Mouse (Mus musculus) forebrain, embryonic 10.5 days (tissue): ENCODE data around the gene Psma6. TPM values are rescaled to one million over a fixed set of nuclear protein-coding genes. Genes with fewer than 3 reads are reported as not detected.

Source experiments
- DNase-seq: peaks from one replicate; pipeline ENCODE4 v3.0.0-alpha.2; 2017; ENCODE audit warnings: low spot score; ENCODE audit errors: extremely low spot score
- H3K27ac ChIP-seq: fragments of 300-500 bp; sonication (generic); 2 replicates; pipeline ENCODE4 v1.5.1; 2016; ENCODE audit warnings: mild to moderate bottlenecking
- H3K27me3 ChIP-seq: fragments of 300-500 bp; sonication (generic); 2 replicates; pipeline ENCODE4 v1.6.1; 2016; ENCODE audit warnings: mild to moderate bottlenecking; ENCODE audit not compliant: poor library complexity, severe bottlenecking
- H3K36me3 ChIP-seq: fragments of 300-500 bp; sonication (generic); replicated peaks from 2 replicates; pipeline ENCODE4 v1.6.1; 2016; ENCODE audit warnings: mild to moderate bottlenecking, moderate library complexity
- H3K4me1 ChIP-seq: fragments of 300-500 bp; sonication (generic); 2 replicates; pipeline ENCODE4 v1.6.1; 2016
- H3K4me3 ChIP-seq: fragments of 300-500 bp; sonication (generic); 2 replicates; pipeline ENCODE4 v1.5.1; 2016; ENCODE audit warnings: mild to moderate bottlenecking, moderate library complexity
- H3K9me3 ChIP-seq: fragments of 300-500 bp; sonication (generic); 2 replicates; pipeline ENCODE4 v1.6.1; 2016; ENCODE audit warnings: mild to moderate bottlenecking, moderate library complexity
- WGBS: fragments of 180-500 bp; shearing (Covaris S2); methylation state at CpG from one replicate; pipeline ENCODE4 v1.1.7; 2016; 5-methylcytosine and 5-hydroxymethylcytosine counted together
- polyA plus RNA-seq: library from polyadenylated mRNA; unstranded; fragments of >200 nt; fragmentation: Nextera tagmentation; extraction: Ambion mirVana; gene quantifications from 2 replicates; pipeline ENCODE4 v1.2.1, GENCODE M21; 2016

The Psma6 gene
- polyA plus RNA-seq, 1 experiment from 2014 or later = 503 TPM

- Histone ChIP-seq H3K4me3 (no peak overlapping the region), H3K27me3 (no peaks in the 10 kb centered on the region), H3K36me3 (no peaks in the 10 kb centered on the region), H3K27ac (peak overlapping the region; percentile 81), H3K9me3 (no peaks in the 10 kb centered on the region), H3K4me1 (peaks cover 35% of the 10 kb centered on the region)
- 42% methylated on average over 13 of the region's 13 CpGs for WGBS
- DNase-seq = peak; percentile 44
Observed at GRCm38 (mm10) chr12:55446746-55447395, 62.8 kb downstream of the Psma6 start.

- 87% methylated on average over 11 of the region's 11 CpGs for WGBS
- H3K4me1 ChIP-seq = peaks cover 37% of the 10 kb centered on the region
- DNase-seq = no peak
- no peaks in the 10 kb centered on the region for H3K9me3 ChIP-seq
- H3K36me3 ChIP-seq = no peaks in the 10 kb centered on the region
- no peak overlapping the region for H3K4me3 ChIP-seq
- peak overlapping the region; percentile 81 for H3K27ac ChIP-seq
- no peaks in the 10 kb centered on the region for H3K27me3 ChIP-seq
Observed at GRCm38 (mm10) chr12:55447396-55447760, 63.4 kb downstream of the Psma6 start.

GRCm38 (mm10) chr12:55448457-55448856, 64.4 kb downstream of the Psma6 start:
- 78% methylated on average over 2 of the region's 2 CpGs for WGBS
- DNase-seq = no peak
- Histone ChIP-seq H3K9me3 (no peaks in the 10 kb centered on the region), H3K27ac (peak overlapping the region; percentile 4; the same call in 1 of the 2 replicates), H3K36me3 (no peaks in the 10 kb centered on the region), H3K27me3 (no peaks in the 10 kb centered on the region), H3K4me3 (no peak overlapping the region), H3K4me1 (peaks cover 40% of the 10 kb centered on the region)

GRCm38 (mm10) chr12:55449048-55449447, 65.0 kb downstream of the Psma6 start:
- Histone ChIP-seq H3K27ac (peak overlapping the region; percentile 4; the same call in 1 of the 2 replicates), H3K4me1 (peaks cover 39% of the 10 kb centered on the region), H3K36me3 (no peaks in the 10 kb centered on the region), H3K4me3 (no peak overlapping the region), H3K27me3 (no peaks in the 10 kb centered on the region), H3K9me3 (no peaks in the 10 kb centered on the region)
- DNase-seq = no peak
- 96% methylated on average over 2 of the region's 2 CpGs for WGBS

- WGBS = 77% methylated on average over 16 of the region's 16 CpGs
- H3K36me3 ChIP-seq = no peaks in the 10 kb centered on the region
- no peaks in the 10 kb centered on the region for H3K27me3 ChIP-seq
- H3K27ac ChIP-seq = peak overlapping the region; percentile 45; the same call in 1 of the 2 replicates
- no peak for DNase-seq
- H3K4me1 ChIP-seq = peaks cover 39% of the 10 kb centered on the region
- no peaks in the 10 kb centered on the region for H3K9me3 ChIP-seq
- H3K4me3 ChIP-seq = no peak overlapping the region
Observed at GRCm38 (mm10) chr12:55450421-55450820, 66.4 kb downstream of the Psma6 start.

- no peaks in the 10 kb centered on the region for H3K36me3 ChIP-seq
- WGBS = 71% methylated on average over 5 of the region's 5 CpGs
- no peak overlapping the region for H3K27ac ChIP-seq
- no peak overlapping the region for H3K4me3 ChIP-seq
- no peaks in the 10 kb centered on the region for H3K9me3 ChIP-seq
- no peak for DNase-seq
- H3K4me1 ChIP-seq = peaks cover 25% of the 10 kb centered on the region
- H3K27me3 ChIP-seq = no peaks in the 10 kb centered on the region
Observed at GRCm38 (mm10) chr12:55452839-55453238, 68.8 kb downstream of the Psma6 start.

GRCm38 (mm10) chr12:55453924-55454323, 69.9 kb downstream of the Psma6 start:
- WGBS = 90% methylated on average over 4 of the region's 4 CpGs
- H3K27ac ChIP-seq = no peak overlapping the region
- H3K4me1 ChIP-seq = peaks cover 21% of the 10 kb centered on the region

GRCm38 (mm10) chr12:55455206-55455605, 71.2 kb downstream of the Psma6 start:
- no peaks in the 10 kb centered on the region for H3K9me3 ChIP-seq
- no peak overlapping the region for H3K27ac ChIP-seq
- H3K36me3 ChIP-seq = no peaks in the 10 kb centered on the region
- no peak overlapping the region for H3K4me3 ChIP-seq
- H3K27me3 ChIP-seq = no peaks in the 10 kb centered on the region
- H3K4me1 ChIP-seq = peaks cover 17% of the 10 kb centered on the region
- WGBS = 84% methylated on average over 10 of the region's 10 CpGs
- no peak for DNase-seq

More at GRCm38 (mm10) chr12:55453924-55454323, 69.9 kb downstream of the Psma6 start:
- Histone ChIP-seq H3K9me3 (no peaks in the 10 kb centered on the region), H3K36me3 (no peaks in the 10 kb centered on the region), H3K27me3 (no peaks in the 10 kb centered on the region), H3K4me3 (no peak overlapping the region)
- DNase-seq = no peak

GRCm38 (mm10) chr12:55456136-55456535, 72.1 kb downstream of the Psma6 start:
- Histone ChIP-seq H3K4me3 (no peak overlapping the region), H3K4me1 (peaks cover 13% of the 10 kb centered on the region; the same call in 1 of the 2 replicates), H3K27ac (no peak overlapping the region), H3K27me3 (no peaks in the 10 kb centered on the region), H3K9me3 (no peaks in the 10 kb centered on the region), H3K36me3 (no peaks in the 10 kb centered on the region)
- DNase-seq = no peak
- 54% methylated on average over 3 of the region's 3 CpGs for WGBS

- no peaks in the 10 kb centered on the region for H3K9me3 ChIP-seq
- 90% methylated on average over 5 of the region's 5 CpGs for WGBS
- peaks cover 16% of the 10 kb centered on the region; the same call in 1 of the 2 replicates for H3K4me1 ChIP-seq
- no peak for DNase-seq
- no peaks in the 10 kb centered on the region for H3K27me3 ChIP-seq
- no peak overlapping the region for H3K27ac ChIP-seq
- H3K36me3 ChIP-seq = no peaks in the 10 kb centered on the region
- H3K4me3 ChIP-seq = no peak overlapping the region
Observed at GRCm38 (mm10) chr12:55456893-55457292, 72.9 kb downstream of the Psma6 start.

- no peak for DNase-seq
- Histone ChIP-seq H3K4me3 (no peak overlapping the region), H3K27ac (no peak overlapping the region), H3K27me3 (no peaks in the 10 kb centered on the region), H3K4me1 (peaks cover 23% of the 10 kb centered on the region), H3K36me3 (no peaks in the 10 kb centered on the region), H3K9me3 (no peaks in the 10 kb centered on the region)
- 91% methylated on average over 8 of the region's 8 CpGs for WGBS
Observed at GRCm38 (mm10) chr12:55459739-55460138, 75.7 kb downstream of the Psma6 start.

- no peaks in the 10 kb centered on the region for H3K36me3 ChIP-seq
- no peak overlapping the region for H3K4me3 ChIP-seq
- no peak overlapping the region for H3K27ac ChIP-seq
- no peaks in the 10 kb centered on the region for H3K9me3 ChIP-seq
- WGBS = 81% methylated on average over 4 of the region's 4 CpGs
- peaks cover 35% of the 10 kb centered on the region for H3K4me1 ChIP-seq
- no peak for DNase-seq
- no peaks in the 10 kb centered on the region for H3K27me3 ChIP-seq
Observed at GRCm38 (mm10) chr12:55460900-55461299, 76.9 kb downstream of the Psma6 start.

GRCm38 (mm10) chr12:55461767-55462166, 77.7 kb downstream of the Psma6 start:
- H3K4me3 ChIP-seq = no peak overlapping the region
- H3K36me3 ChIP-seq = no peaks in the 10 kb centered on the region
- H3K4me1 ChIP-seq = peaks cover 40% of the 10 kb centered on the region
- WGBS = 86% methylated on average over 6 of the region's 6 CpGs
- no peaks in the 10 kb centered on the region for H3K9me3 ChIP-seq
- H3K27me3 ChIP-seq = no peaks in the 10 kb centered on the region; the same call in 1 of the 2 replicates
- no peak for DNase-seq
- no peak overlapping the region for H3K27ac ChIP-seq
